Mouse (Mus musculus) hindbrain, postnatal 0 days (tissue): ENCODE measurements around the gene Adcy2. TPM values are rescaled to one million over a fixed set of nuclear protein-coding genes. Genes with fewer than 3 reads are reported as not detected.

Source experiments
- ATAC-seq: fragments of 200-750 bp; cut with Nextera tagmentation; 2 replicates; pipeline ENCODE4 v1.8.0; 2017; ENCODE audit warnings: mild to moderate bottlenecking, moderate TSS enrichment, moderate library complexity
- DNase-seq: peaks from one replicate; pipeline ENCODE4 v3.0.0-alpha.2; 2015; ENCODE audit warnings: low spot score
- H3K27ac ChIP-seq: fragments of 300-500 bp; sonication (generic); 2 replicates; pipeline ENCODE4 v1.5.1; 2014; ENCODE audit warnings: mild to moderate bottlenecking
- H3K27me3 ChIP-seq: fragments of 300-500 bp; sonication (generic); 2 replicates; pipeline ENCODE4 v1.6.1; 2014; ENCODE audit warnings: low read length, mixed read lengths; ENCODE audit not compliant: insufficient read depth
- H3K36me3 ChIP-seq: fragments of 300-500 bp; sonication (generic); 2 replicates; pipeline ENCODE4 v1.6.1; 2014; ENCODE audit warnings: low read length, mixed read lengths; ENCODE audit not compliant: insufficient read depth
- H3K4me1 ChIP-seq: fragments of 300-500 bp; sonication (generic); 2 replicates; pipeline ENCODE4 v1.6.1; 2014; ENCODE audit warnings: antibody characterized with exemption, low read length, mixed read lengths; ENCODE audit not compliant: insufficient read depth
- H3K4me2 ChIP-seq: fragments of 300-500 bp; sonication (generic); 2 replicates; pipeline ENCODE4 v1.6.1; 2014; ENCODE audit warnings: low read depth, mild to moderate bottlenecking, low read length, moderate library complexity, mixed read lengths
- H3K4me3 ChIP-seq: fragments of 300-500 bp; sonication (generic); 2 replicates; pipeline ENCODE4 v1.5.1; 2014; ENCODE audit warnings: low read length
- H3K9ac ChIP-seq: fragments of 300-500 bp; sonication (generic); replicated peaks from 2 replicates; pipeline ENCODE4 v1.6.1; 2014; ENCODE audit warnings: mild to moderate bottlenecking, low read length, moderate library complexity, mixed read lengths
- H3K9me3 ChIP-seq: fragments of 300-500 bp; sonication (generic); 2 replicates; pipeline ENCODE4 v1.6.1; 2016; ENCODE audit warnings: low read length, mixed read lengths
- CTCF ChIP-seq: IDR thresholded peaks from 2 replicates; pipeline ENCODE4 v1.5.1; 2016; ENCODE audit warnings: antibody characterized with exemption, control low read depth, low read depth
- WGBS: fragments of 180-500 bp; shearing (Covaris S2); extraction: QIAGEN DNeasy Blood & Tissue Kit; methylation state at CpG from one replicate; pipeline ENCODE4 v1.1.7; 2014; 5-methylcytosine and 5-hydroxymethylcytosine counted together
- polyA plus RNA-seq: library from polyadenylated mRNA; unstranded; fragments of >200 nt; fragmentation: Nextera tagmentation; extraction: Ambion mirVana; gene quantifications from 2 replicates; pipeline ENCODE4 v1.2.1, GENCODE M21; 2015
- total RNA-seq: library from RNA; depleted of rRNA; stranded (reverse); fragments of >200 nt; gene quantifications from 2 replicates; pipeline ENCODE4 v1.2.3, GENCODE M21; 2014

Gene Adcy2
- total and polyA plus RNA-seq, 2 experiments from 2014 or later, result 16.7 to 44.2 TPM

- no peak overlapping the region for H3K27ac ChIP-seq
- no peak overlapping the region for H3K4me3 ChIP-seq
- no peak overlapping the region for H3K9ac ChIP-seq
- ATAC-seq (no peak), DNase-seq (no peak)
- H3K9me3 ChIP-seq, result no peaks in the 10 kb centered on the region
- no peak for TF ChIP-seq CTCF
- H3K4me1 ChIP-seq, result no peaks in the 10 kb centered on the region
- H3K36me3 ChIP-seq, result no peaks in the 10 kb centered on the region
- 83% methylated on average over 2 of the region's 2 CpGs for WGBS
- H3K4me2 ChIP-seq, result no peak overlapping the region
- H3K27me3 ChIP-seq, result no peaks in the 10 kb centered on the region
These were observed 250.0 kb downstream of the Adcy2 start for GRCm38 (mm10) chr13:68749370-68749769.

GRCm38 (mm10) chr13:68745426-68745825 is 253.9 kb downstream of the Adcy2 start:
- no peak for TF ChIP-seq CTCF
- WGBS, result 88% methylated on average over 5 of the region's 5 CpGs
- Histone ChIP-seq H3K9me3 (no peaks in the 10 kb centered on the region), H3K27me3 (no peaks in the 10 kb centered on the region), H3K4me1 (no peaks in the 10 kb centered on the region), H3K36me3 (no peaks in the 10 kb centered on the region), H3K27ac (no peak overlapping the region), H3K9ac (no peak overlapping the region), H3K4me3 (no peak overlapping the region), H3K4me2 (no peak overlapping the region)
- DNase-seq (no peak), ATAC-seq (no peak)

- DNase-seq, result no peak
- no peak for TF ChIP-seq CTCF
- H3K27me3 ChIP-seq, result no peaks in the 10 kb centered on the region
- H3K36me3 ChIP-seq, result no peaks in the 10 kb centered on the region
- H3K9ac ChIP-seq, result no peak overlapping the region
- no peaks in the 10 kb centered on the region for H3K4me1 ChIP-seq
- no peak overlapping the region for H3K4me2 ChIP-seq
- H3K27ac ChIP-seq, result no peak overlapping the region
- ATAC-seq, result no peak
- H3K9me3 ChIP-seq, result no peaks in the 10 kb centered on the region
- no peak overlapping the region for H3K4me3 ChIP-seq
These were observed 286.7 kb downstream of the Adcy2 start for GRCm38 (mm10) chr13:68712661-68713060.

GRCm38 (mm10) chr13:68707296-68707747 is 292.0 kb downstream of the Adcy2 start:
- Histone ChIP-seq H3K9ac (no peak overlapping the region), H3K27ac (peak overlapping the region; percentile 41; the same call in 1 of the 2 replicates), H3K9me3 (no peaks in the 10 kb centered on the region), H3K27me3 (no peaks in the 10 kb centered on the region), H3K36me3 (no peaks in the 10 kb centered on the region), H3K4me3 (no peak overlapping the region), H3K4me2 (no peak overlapping the region), H3K4me1 (no peaks in the 10 kb centered on the region)
- peak; percentile 97 for ATAC-seq
- WGBS, result 26% methylated on average over 6 of the region's 6 CpGs
- peak; percentile 86 for DNase-seq
- TF ChIP-seq CTCF, result peak; percentile 41

- no peak overlapping the region for H3K9ac ChIP-seq
- 85% methylated on average over 2 of the region's 2 CpGs for WGBS
These were observed 314.4 kb downstream of the Adcy2 start for GRCm38 (mm10) chr13:68684919-68685318.

GRCm38 (mm10) chr13:68680429-68680828 is 318.9 kb downstream of the Adcy2 start:
- no peaks in the 10 kb centered on the region for H3K4me1 ChIP-seq
- H3K27ac ChIP-seq, result no peak overlapping the region
- no peak overlapping the region for H3K4me2 ChIP-seq
- ATAC-seq (no peak), DNase-seq (no peak)
- no peak overlapping the region for H3K4me3 ChIP-seq
- H3K9ac ChIP-seq, result no peak overlapping the region
- H3K36me3 ChIP-seq, result no peaks in the 10 kb centered on the region
- TF ChIP-seq CTCF, result no peak
- no peaks in the 10 kb centered on the region for H3K9me3 ChIP-seq
- 74% methylated on average over 1 of the region's 1 CpGs for WGBS
- no peaks in the 10 kb centered on the region for H3K27me3 ChIP-seq

More at GRCm38 (mm10) chr13:68684919-68685318, 314.4 kb downstream of the Adcy2 start:
- no peaks in the 10 kb centered on the region for H3K36me3 ChIP-seq
- no peak overlapping the region for H3K4me2 ChIP-seq
- H3K9me3 ChIP-seq, result no peaks in the 10 kb centered on the region
- H3K4me1 ChIP-seq, result no peaks in the 10 kb centered on the region
- ATAC-seq (no peak), DNase-seq (no peak)
- no peaks in the 10 kb centered on the region for H3K27me3 ChIP-seq
- H3K27ac ChIP-seq, result no peak overlapping the region
- TF ChIP-seq CTCF, result no peak
- H3K4me3 ChIP-seq, result no peak overlapping the region

- H3K36me3 ChIP-seq, result no peaks in the 10 kb centered on the region
- H3K4me3 ChIP-seq, result no peak overlapping the region
- no peaks in the 10 kb centered on the region for H3K9me3 ChIP-seq
- DNase-seq, result no peak
- no peak overlapping the region for H3K9ac ChIP-seq
- no peak for TF ChIP-seq CTCF
- H3K4me1 ChIP-seq, result no peaks in the 10 kb centered on the region
- ATAC-seq, result no peak
- no peaks in the 10 kb centered on the region for H3K27me3 ChIP-seq
- whole genome bisulfite sequencing, result 90% methylated on average over 1 of the region's 1 CpGs
- H3K4me2 ChIP-seq, result no peak overlapping the region
- no peak overlapping the region for H3K27ac ChIP-seq
These were observed 356.6 kb downstream of the Adcy2 start for GRCm38 (mm10) chr13:68642786-68643185.
